Mouse (Mus musculus) adrenal gland, postnatal 36 days (tissue): Measurements from ENCODE around the gene Ankrd52. TPM values are rescaled to one million over a fixed set of nuclear protein-coding genes. Genes with fewer than 3 reads are reported as not detected.
"Not testable (repeated sequence)": the region's sequence is repeated elsewhere in the genome, so short reads cannot be mapped to it uniquely, and the experiment has no call there.

ENCODE experiments used
- DNase-seq, 2 experiments: peaks; one replicate each; pipeline ENCODE4 v3.0.0; 2021; ENCODE audit warnings: mixed read lengths in 1 of 2
- long read RNA-seq, 2 experiments: library from polyadenylated mRNA; stranded (forward); transcript quantifications; one replicate each; pipeline ENCODE4 v2.0.0; 2021; ENCODE audit warnings: borderline sequencing depth in 2 of 2
- total RNA-seq, 2 experiments: library from RNA; stranded (reverse); gene quantifications; 2 replicates each; pipeline ENCODE4 v1.2.3; 2021

Ankrd52 gene
- total RNA-seq, result 10 to 100 TPM; 56.4 to 70.6 TPM
- long read RNA-seq, experiment 1, partial matches to known transcripts, result 0 of 10 reads
- long read RNA-seq, experiment 1, other reads (novel, unspliced or antisense), result 10 of 10 reads
- long read RNA-seq, experiment 2, partial matches to known transcripts, result 0 of 5 reads
- long read RNA-seq, experiment 2, other reads (novel, unspliced or antisense), result 5 of 5 reads

DNA sequence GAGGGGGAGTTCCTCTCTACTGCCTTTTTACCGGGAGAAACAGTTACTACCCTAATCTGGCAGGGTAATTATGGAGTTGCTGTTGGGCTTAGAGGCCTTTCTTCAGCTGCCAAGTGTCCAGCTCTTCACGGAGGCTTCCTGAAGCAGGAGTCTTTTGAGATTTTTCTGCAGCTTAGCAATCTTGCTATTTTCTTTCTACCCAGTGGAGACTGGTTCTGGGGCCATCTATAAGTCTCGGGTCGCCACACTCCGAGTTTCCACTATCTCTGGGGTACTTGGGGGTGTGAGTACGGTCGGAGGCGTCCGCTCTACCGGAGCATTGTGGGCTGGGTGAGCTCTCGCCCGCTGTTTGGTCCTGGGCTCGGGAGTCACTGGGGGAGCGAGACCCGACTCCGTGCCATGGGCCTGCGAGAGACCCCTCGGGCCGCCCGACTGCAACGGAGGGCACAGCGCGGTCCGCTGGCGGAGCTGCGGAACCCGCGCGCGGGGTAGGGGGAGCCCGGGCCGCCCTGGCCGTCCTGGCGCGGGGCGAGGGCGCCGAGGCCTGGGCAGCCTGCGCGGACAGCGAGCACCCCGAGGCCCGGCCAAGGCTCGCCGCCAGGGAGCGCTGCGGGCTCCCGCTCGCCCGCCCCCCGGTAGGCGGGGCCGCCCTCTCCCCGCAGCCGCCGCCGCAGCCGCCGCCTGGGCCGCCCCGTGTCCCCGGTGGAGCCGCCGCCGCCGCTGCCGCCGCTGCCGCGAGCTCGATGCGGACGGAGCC is at the start of gene Ankrd52:
Ankrd52 (plus strand) TSS at position 661 of the 757 bp plus-strand sequence.
- peak; percentile 92 to 96 for DNase-seq

DNA sequence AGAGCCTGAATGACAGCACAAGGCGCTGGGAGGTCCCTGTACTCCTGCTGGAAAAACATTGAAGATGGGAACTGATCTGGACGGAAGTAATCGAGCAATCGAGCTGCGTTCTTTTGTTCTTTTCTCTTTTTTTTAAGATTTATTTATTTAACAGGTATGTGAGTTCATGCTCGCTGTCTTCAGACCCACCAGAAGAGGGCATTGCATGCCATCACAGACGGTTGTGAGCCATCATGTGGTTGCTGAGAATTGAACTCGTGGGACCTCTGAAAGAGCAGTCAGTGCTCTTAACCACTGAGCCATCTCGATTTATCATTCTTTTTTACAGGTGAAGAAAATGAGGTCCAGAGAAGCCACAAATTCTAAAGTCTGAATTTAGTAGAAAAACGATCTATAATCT is 49.3 kb upstream of the Ankrd52 start:
- no peak for DNase-seq

DNA sequence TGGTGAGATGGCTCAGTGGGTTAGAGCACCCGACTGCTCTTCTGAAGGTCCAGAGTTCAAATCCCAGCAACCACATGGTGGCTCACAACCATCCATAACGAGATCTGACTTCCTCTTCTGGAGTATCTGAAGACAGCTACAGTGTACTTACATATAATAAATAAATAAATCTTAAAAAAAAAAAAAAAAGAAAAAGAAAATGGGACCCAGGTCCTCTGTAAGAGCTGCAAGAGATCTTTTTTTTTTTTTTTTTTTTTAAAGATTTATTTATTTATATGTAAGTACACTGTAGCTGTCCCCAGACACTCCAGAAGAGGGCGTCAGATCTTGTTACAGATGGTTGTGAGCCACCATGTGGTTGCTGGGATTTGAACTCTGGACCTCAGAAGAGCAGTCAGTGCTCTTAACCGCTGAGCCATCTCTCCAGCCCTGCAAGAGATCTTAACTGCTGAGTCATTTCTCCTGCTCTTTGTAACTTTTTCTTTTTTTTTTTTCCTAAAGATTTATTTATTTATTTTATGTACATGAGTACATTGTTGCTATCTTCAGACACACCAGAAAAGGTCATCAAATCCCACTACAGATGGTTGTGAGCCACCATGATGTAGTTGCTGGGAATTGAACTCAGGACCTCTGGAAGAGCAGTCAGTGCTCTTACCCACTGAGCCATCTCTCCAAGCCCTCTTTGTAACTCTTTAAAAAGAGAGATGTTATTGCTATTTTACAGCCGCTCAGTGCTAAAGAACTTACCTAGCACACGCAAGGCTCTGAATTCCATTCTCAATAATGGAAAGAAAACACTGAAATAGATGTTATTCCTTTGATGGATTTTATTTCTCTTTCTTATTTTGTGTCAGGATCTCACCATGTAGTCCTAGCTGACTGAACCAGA is 44.3 kb upstream of the Ankrd52 start:
- DNase-seq, result not testable (repeated sequence)

DNA sequence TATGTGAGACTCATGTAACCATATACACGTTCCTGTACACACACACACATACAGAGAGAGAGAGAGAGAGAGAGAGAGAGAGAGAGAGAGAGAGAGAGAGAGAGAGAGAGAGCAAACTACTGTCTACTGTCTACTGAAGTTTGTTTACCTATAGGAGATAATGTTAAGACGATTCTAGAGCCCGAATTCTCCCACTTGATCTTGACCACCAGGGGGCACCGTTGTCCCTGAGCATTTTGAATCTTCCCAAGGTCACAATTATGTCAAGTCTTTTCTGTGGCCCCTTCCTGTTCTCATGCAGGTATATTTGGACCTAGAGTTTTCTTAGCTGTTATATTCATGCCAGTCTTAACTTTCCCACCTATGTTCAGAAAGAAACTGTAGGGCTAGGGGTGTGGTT is 41.3 kb upstream of the Ankrd52 start:
- DNase-seq, result peak; percentile 81 to 88

DNA sequence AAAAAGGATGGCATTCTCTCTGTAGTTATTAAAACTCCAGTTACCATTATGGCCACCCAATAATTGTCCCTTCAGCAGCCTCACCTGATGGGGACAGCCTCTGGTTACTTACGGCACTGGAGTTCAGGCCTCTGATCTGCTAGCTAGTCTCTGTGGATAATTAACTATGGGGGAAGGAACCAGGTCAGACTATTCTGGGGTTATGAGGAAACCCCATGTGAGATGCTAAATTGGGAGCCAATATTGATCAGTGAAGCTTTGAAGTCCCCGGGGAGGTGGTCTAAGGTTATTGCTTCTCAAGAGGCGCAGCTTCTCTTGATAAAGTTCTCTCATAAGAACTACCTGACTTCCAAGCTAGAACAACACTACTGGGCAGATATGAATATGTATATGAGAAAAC is 40.7 kb upstream of the Ankrd52 start:
- no peak for DNase-seq

DNA sequence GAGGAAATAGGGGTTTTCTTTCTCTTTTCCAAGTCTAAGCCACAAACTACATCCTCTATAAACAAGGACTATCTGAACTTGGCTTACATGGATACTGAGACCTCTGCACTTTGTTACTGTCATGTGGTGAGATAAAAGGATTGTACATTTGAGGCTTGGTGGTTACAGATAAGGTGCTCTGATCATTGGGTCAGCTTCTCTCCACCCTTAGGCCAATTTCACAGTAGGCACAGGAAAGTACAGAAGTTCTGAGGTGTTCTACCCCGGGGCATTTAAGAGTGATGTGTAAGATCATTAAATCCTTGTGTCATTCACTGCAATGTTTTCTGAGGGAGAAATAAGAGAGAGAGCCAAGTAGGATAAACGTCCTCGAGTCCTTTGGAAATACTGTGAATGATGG is 40.3 kb upstream of the Ankrd52 start:
- no peak for DNase-seq

DNA sequence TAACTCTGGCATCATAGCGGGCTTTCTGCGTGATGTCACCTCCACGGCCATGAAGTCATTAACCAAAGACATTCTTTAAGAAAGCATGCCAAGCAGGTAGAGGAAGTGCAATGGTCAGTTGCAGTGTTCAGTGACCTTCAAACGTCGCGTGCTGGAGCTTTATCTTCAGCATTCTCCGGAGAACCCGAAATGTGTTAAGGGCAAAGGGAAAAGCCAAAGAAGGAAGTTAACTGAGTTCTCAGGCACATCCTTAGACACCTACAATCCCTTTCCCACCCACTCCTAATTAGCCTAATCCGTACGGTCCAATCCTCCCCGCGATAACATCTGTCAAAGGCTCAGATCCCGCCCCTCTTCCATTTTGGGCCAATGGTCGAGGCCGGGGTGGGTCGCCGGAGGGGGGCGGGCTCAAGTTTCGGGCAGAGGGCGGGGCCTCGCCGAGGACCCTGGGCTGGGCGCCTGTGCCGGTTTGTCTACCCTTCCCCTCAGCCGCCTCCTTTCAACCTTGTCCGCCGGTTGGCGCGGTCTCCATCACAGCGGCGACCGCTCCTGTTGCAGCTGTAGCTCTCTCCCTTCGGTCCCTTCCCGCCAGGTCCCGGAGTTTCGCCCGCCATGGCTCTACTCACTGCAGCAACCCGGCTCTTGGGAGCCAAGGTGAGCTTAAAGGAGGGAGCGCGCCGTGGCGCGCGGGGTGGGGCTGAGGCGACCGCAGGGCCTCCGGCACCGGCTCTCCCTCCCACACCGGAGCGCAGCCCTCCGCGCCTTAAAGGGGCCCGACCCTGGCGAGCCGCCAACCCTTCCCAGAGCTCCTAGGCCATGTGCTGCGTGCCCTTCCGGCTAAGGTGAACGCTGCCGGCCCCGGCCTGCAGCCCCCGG is 39.4 kb upstream of the Ankrd52 start, which contains the start of gene Cs:
Cs (plus strand) TSS at position 429 of the 876 bp plus-strand sequence.
- peak; percentile 98 to 99 for DNase-seq

DNA sequence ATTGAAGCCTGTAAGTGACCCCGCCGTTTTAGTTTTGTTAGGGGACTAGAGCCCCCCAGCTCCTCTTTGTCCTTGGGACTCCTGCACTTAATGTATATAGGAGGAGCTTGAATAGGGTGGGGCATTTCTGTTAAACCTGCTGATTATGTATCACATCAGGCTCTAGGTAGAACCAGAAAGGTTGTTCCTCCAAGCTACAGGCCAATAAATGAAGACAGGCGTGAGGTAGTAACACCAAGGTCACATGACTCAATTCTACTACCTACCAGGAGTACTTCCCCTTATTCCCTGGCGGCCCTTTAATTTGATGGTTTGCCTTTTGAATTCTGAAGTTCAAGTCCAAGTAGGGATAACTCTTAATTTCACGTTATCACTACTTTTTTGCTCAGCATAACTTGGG is 38.5 kb upstream of the Ankrd52 start:
- no peak for DNase-seq

DNA sequence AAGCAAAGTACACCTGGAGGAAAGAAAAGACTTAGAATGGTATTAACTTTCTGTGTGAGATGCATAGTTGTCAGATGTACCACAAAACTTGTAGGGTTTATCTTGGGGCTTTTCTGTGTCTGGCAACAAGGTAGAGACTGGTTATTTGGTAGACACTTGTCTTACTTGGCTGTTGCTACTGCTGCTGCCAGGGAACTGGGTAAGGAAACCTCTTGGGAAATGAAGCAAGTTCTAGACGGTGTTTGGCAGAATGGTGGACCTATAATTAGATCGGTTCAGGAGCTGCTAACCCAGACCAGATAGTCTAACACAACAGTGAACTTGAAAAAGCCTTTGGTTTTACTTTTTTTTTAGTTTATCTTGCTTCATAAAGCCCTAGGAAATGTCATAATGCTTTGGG is 38.0 kb upstream of the Ankrd52 start:
- DNase-seq, result no peak

DNA sequence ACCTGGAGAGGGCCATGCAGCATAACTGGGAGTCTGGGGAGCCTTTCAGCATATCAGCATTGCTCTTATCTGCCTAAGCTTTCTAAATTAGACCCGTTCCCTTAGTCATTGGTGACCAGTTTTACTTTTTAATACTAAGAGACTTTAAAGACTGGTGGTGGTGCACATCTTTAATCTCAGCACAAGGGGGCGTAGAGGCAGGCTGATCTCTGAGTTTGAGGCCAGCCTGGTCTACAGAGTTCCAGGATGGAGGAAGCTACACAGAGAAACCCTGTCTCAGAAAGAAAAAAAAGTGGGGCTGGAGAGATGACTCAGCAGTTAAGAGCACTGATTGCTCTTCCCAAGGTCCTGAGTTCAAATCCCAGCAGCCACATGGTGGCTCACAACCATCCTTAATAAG is 36.7 kb upstream of the Ankrd52 start:
- no peak for DNase-seq

DNA sequence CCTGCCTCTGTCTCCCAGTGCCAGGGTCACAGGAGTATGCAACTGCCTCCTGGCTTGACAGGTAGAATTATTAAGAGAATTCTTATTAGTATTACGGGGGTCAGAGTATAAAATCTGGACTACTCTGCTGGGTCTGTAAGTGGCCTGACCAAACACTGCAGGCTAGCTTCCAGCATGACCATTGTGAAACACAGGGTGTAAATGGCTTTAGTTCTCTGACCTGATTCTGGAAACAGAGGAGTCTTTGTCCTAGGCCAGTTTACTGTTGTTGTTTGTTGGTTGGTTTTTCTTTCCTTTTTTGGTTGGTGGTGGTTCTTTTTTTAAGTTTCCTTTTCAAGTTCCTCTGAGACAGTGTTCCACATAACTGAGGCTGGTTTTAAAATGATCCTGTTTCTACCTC is 33.5 kb upstream of the Ankrd52 start:
- DNase-seq, result no peak

DNA sequence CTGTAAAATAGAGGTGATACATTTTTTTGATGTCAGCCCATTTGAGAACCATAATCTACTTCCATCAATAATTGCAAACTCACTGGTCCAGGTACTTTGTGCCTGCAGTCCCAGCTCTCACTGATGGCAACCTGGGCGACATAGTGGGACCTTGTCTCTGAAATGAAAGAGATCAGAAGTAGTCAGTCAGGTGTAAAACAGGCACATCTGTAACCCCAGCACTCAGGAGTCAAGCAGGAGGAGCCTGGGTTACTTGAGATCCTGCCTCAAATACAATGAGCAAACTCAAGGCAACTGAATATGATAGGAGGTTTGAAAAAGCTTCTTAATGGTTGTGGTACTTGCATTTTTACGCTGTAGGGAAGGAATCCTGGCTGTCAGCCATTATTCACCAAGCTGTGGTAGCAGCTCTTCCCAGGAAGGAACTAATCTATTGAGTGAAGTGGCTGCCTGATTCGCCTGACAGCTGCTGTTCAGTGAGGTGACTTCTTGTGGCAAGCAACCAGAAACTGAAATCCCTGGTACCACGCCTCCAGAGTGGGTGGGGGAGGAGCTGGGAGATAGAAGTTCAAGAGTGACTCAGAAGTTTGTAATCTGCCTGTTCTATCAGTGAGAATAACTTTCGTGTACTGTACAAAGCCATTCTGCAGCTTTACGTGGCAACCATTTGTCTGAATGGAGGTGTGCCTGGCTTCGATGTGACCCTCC is 32.2 kb upstream of the Ankrd52 start:
- peak; percentile 89 to 91 for DNase-seq

DNA sequence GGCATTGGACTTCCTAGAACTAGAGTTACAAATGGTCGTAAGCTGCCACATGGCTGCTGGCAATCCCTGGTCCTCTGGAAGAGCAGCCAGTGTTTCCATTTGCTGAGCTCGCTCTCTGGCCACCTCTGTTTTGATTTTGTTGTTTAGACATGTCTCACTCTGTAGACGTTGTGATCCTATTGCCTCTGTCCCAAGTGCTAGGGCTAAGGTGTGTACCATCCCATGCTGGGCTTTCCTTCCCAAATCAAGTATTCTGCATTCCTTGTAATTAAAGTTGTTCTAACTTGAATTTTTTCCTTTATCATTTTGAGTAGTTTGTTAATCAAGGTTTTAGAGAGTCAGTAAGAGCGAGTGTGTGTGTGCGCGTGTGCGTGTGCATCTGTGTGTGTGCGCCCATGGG is 29.4 kb upstream of the Ankrd52 start:
- no peak for DNase-seq

DNA sequence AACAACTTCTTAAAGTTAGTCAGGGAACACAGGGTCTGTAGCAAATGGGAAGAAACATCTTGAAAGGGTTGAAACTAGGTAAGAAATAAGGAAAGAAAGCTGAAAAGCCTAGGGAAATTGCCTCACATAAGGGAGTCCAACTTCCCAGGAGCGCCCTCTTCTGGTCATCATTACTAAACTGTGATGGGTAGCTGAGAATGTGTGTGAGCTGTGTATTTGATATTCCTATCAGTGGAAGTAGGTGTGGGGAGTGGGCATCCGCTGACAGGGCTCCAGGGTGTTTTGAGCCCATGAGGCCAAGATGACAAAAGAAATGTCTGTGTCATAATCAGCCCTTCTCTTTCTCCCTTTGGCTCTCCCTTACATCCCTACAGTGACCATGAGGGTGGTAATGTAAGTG is 18.1 kb upstream of the Ankrd52 start:
- peak; percentile 56 to 78 for DNase-seq

DNA sequence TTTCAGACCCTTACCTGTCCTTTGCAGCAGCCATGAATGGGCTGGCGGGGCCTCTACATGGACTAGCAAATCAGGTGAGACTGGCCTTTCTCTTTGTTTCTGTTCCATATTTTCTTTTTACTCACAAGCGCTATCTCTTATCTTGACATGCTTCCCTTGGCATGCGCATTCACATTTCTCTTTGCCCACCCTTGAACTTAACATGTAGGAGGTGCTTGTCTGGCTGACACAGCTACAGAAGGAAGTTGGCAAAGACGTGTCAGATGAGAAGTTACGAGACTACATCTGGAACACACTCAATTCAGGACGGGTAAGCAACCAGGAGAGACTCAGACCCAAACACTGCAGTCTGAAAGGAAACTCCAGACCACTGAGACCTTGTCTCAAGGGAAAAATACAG is 17.7 kb upstream of the Ankrd52 start:
- peak; percentile 49 to 64 for DNase-seq

DNA sequence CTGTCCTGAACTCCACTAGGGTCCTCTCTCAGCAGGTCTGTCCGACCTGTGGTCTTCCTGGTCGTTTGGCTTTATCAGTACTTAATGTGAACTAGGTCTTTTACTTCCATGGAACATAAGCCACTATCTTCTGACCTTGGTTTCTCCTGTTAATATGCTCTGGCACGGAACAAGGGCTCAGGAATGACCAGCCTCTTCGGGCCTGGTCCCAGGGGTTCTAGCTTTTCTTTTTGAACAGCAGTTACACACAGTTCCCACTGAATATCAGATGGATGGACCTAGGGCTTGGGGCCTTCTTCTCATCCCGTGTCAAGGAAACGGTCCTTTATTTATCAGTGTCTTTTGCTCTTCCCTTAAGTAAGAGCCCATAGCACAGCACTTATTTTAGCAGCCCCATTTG is 15.1 kb upstream of the Ankrd52 start:
- DNase-seq, result peak in 1 of 2 experiments; percentile 56

DNA sequence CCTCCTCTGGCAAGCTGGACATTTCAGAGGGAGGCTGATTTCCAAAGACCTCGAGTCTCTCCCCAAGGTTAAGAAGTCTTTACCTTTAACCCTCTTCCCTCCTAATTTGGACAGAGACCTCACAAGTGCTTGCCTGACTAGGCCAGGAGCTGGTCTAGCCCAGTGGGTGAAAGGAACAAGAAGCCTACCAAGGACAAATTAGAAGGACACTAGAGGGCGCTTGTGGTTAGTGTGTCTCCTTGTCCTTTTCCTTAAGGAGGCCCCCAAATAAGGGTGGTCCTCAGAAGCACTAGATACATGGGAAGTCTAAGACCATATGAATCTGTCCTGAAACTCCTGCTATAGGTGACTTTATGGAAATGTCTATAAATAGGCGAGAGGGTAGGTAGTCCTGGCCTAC is 14.3 kb upstream of the Ankrd52 start:
- DNase-seq, result peak in 1 of 2 experiments; percentile 52

DNA sequence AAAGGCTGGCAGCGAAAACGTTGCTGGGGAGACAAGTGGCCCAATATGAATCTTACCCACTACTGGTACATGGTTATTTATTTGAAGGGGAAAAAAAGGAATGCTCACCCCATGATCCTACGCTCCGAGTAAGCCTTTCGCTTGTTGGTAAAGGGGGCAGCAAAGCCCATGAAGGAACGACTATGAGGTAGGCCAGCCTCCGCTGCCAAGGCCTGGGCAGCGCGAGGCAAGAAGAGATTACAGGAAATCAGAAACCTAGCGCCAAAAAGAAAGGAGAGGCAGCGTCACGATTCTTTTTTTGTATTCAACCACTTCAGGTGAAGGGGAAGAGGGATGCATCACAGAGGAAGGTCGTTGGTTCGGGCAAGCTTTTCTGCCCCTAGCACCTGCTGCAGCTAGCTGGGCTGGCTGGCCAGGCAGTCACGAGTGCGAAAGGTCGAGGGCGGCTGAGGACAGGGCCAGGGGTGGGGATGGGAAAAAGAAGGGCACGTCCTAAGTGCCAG is 9.0 kb upstream of the Ankrd52 start:
- DNase-seq, result no peak

DNA sequence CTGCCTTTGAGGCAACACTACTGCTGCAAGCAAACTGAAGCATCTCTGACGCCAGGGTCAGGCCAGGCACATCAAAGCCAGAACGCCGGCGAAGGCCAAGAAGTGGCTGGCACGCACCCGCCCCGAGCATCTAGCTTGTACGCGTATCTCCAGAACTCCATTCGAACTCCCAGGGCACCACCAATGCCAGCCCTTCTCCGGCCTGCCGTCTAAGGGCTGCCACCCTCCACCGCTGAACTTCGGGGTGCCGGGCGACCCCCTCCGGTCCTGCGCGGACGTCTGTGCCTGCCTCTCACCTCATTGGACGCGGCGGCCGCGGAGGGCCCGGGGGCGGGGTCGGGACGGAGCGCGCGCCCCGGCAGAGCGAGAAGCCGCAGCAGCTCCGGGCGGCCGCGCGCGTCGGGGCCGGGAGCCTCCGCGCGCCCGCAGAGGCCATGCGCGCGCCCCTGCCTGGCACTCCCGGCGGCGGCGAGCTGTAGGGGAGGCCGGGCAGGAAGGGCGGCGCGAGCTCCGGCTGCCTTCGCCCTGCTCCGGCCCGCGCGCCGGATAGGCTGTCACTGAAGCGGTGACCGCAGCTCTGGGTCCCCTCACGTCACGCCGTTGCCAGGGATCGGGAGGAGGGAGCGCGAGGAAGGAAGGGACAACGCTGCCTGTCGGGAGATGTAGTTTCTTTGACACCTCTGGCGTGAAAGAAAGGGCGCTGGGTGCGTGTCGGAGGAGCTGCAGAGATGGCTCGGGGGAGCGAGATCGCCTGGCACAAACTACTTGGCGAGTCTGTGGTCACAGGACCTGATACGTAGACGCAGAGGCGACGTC is 8.3 kb upstream of the Ankrd52 start, which contains the start of gene Coq10a:
Coq10a (minus strand) TSS at position 596 of the 816 bp plus-strand sequence.
- DNase-seq, result peak; percentile 93 to 96

DNA sequence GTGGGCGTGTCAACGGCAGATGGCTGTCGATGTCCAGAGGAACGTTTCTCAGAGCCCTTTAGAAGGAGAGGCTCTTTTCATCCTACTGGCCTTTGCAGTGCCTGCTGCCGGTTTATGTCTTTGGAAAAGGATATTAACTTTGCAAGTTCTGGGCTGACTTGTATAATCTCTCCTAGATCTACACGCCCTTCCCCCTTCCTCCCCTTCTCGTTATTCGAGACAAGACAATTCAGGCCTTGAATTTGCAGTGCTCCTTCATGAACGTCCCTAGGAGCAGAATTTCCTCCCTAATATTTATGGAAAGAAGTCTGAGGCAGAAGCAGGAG is 7.7 kb upstream of the Ankrd52 start:
- DNase-seq, result no peak
